Mouse (Mus musculus) limb, embryonic 12.5 days (tissue): Measurements from ENCODE around the gene Fbxl22. TPM values are rescaled to one million over a fixed set of nuclear protein-coding genes. Genes with fewer than 3 reads are reported as not detected.

Source experiments
- polyA plus RNA-seq: library from polyadenylated mRNA; unstranded; fragments of >200 nt; fragmentation: Nextera tagmentation; extraction: Ambion mirVana; gene quantifications from 2 replicates; pipeline ENCODE4 v1.2.1, GENCODE M21; 2016

Fbxl22 gene
- polyA plus RNA-seq, 1 experiment from 2014 or later: 3.3 TPM

Other genes starting within 250 kb of the Fbxl22 start
- 27.4 and 30.3 TPM in 2 replicates for gene Herc1, start 164.1 kb downstream of the Fbxl22 start, polyA plus RNA-seq
- 84.1 and 88.4 TPM in 2 replicates for gene Usp3, start 78.5 kb upstream of the Fbxl22 start, polyA plus RNA-seq
- gene Car12, start 199.1 kb upstream of the Fbxl22 start, polyA plus RNA-seq: 10.4 and 12.1 TPM in 2 replicates